Mouse (Mus musculus) lung, postnatal 14 days (tissue): ENCODE measurements around the gene Iba57.
A peak's percentile ranks its signal among the peaks of the same experiment; 100 is the strongest.
"Not testable (repeated sequence)": the region's sequence is repeated elsewhere in the genome, so short reads cannot be mapped to it uniquely, and the experiment has no call there.

Source experiments
- DNase-seq: peaks from one replicate; pipeline ENCODE4 v3.0.0; 2021

The Iba57 gene

DNA sequence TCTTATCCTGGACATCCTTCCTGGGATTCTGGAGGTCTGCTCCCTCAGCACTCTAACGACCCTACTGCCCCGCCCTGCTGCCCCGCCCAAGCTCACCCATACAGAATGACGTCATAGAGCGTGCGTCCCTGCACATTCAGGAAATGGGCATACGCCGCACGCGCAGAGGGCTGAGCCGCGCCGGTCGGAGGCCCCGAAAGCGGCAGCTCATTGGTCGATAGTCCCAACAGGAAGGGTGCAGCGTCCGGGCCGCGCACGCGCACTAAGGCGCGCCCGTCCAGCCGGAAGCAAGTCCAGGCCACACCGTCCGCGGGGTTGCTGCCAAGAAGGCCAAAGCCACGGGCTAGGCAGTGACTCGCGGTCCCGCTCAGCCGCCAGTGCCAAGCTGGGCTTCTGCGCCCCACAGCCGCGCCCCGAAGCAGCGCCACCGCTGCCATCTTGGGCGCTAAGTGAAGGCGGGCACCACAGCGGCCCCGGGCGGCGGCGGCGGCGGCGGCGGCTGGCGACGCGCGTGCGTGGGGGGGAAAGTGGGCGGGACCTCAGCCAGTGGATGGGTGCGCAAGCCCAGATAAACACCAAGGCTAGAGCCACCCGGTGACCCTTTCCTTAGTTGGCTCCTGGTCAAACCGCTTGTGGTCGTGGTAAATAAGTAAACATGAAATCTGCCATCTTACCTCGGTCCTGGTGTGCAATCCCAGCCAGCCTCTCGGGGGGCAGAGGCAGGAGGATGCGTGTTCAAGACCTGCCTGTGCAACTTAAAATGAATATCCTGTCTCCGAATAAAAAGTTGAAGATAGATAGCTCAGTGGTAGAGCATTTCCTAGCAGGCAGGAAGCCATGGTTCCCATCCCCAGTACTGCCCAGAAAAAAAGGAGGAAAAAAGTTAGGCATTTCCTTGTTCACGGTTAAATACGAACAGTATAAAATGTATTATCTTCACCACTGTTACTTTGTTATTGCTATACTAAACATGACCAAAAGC is at the start of gene Iba57:
TSS of gene Iba57 (minus strand) at position 485 of the 982 bp plus-strand sequence.
- DNase-seq = peak; percentile 97

DNA sequence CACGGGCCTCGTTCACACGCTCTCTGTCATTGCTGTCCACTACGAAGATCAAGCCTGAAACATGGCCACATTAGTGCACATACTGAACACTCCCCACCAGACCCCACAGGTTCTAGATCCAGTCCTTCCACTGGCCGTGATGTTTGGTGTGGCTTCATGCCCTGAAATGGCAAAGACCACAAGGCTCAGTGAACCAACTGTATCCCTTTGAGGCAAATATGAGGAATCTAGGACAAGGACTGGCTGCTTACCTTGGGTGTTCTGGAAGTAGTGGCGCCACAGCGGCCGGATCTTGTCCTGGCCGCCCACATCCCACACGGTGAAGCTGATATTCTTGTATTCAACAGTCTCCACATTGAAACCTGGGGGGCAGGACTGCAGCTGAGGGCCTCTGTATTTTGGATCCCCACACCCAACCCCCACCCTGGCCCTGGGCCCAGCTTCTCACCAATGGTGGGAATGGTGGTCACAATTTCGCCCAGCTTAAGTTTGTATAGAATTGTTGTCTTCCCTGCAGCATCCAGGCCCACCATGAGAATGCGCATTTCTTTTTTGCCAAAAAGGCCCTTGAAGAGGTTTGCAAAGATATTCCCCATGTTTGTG is 49.5 kb upstream of the Iba57 start:
- DNase-seq = no peak

DNA sequence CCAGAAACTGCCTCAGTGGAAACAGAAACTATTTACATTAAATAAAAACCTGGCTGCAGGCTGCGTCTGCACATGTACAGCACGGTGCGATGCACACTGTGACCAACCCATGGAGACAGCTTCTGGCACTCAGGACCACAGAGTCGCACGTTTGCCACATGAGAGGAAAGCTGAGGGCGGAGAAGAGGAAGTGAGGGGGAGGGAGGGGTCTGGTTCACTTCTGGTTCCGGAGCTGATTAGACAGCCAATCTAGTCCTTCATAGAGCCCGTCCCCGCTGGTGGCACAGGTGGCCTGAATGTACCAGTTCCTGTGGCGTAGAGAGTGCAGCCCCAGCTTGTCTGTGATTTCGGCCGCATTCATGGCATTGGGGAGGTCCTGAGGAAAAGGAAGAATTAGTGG is 48.8 kb upstream of the Iba57 start:
- not testable (repeated sequence) for DNase-seq

DNA sequence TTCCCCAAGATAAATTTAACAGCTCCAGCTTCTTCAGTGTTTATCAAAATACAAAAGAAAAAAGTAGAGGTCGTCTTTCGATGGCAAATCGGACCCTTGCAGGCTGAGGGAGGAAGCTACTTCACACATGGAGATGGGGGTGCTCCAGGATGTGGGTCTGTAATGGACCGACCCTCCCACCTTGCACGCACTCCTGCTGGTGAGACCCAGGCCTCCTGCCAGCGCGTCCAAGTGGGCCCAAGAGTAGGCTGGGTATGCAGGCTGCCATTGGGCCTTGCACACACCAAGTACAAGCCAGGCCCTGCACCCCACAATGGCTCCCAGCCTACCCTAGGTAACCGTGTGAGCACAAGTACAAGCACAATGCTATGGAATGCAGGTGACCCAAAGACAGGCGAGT is 48.0 kb upstream of the Iba57 start:
- not testable (repeated sequence) for DNase-seq

DNA sequence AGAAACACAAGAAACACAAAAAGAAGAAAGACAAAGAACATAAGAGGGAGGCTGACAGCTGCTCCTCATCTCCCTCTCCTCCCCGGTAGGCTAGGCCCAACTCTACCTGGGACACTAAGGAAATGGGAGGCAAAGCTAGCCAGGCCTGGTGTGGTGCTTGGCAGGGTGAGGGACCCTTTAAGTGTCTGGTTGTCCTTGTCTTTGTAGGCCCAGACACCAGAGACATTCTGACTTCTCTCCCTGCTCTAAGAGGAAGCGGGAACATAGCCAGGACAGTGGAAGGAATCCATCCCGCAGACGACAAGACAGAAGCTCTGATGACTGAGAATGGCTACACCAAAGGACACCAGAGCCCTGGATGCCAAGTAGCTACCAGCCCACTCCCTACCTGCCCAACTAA is 46.5 kb upstream of the Iba57 start:
- DNase-seq = no peak

DNA sequence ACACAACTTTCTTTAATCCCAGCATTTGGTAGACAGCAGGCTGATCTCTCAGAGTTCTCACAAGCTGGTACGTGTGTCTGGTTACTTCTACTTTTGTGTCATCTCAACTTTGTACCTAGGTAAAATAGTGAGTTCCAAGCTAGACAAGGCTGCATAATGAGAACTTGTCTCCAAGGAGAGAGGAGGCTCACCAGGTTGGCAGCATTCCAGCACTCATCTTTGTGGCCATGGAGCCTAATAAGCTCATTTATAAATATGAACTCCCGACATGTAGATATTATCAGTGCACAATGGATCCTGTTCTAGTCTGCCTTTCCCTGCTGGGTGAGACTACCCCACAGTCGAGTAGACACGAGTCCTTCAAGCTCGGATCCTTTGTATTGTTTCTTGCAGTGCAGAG is 46.0 kb upstream of the Iba57 start:
- DNase-seq = no peak

DNA sequence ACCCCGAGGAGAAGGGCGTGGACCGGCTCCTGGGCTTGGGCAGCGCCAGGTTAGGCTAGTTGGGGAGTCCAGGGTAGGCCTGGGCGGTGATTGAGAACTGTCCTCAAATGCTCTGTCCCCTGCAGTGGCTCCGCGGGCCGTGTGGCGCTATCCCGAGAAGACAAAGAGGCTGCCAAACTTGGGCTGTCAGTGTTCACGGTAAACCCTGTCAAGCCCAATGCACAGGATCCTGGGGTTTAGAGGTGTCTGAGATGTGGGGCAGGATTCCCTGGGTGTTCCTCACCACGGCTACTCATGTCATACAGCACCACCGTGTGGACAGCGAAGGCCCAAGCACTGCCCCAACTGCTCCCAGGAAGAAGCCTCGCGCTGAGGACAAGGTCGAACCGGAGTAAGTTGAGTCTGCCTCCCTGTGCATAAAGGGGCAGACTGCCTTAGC is 45.5 kb upstream of the Iba57 start:
- DNase-seq = peak; percentile 71

DNA sequence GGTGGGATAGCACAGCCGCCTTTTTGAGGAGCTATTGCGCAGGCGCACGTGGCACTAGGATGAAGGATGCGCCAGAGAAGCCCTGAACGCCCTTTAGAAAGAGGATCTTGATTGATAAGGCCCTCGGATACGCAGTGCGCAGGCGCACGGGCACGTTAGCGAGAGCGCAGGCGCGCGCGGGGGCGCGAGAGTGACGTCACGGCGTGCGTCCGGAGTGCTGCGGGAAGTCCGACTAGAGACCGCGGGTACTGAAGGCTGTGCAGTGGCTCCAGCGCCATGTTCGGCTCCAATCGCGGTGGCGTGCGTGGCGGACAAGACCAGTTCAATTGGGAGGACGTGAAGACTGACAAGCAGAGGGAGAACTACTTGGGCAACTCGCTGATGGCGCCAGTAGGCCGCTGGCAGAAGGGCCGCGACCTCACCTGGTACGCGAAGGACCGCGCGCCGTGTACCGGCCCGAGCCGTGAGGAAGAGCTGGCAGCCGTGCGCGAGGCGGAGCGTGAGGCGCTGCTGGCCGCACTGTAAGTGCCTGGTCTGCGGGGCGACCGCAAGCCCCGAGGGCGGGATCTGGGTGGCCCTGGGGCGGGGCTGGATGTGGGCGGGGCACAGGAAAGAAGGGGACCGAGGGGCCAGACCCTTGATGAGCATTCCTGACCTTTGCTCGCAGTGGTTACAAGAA is 44.8 kb upstream of the Iba57 start, which contains the start of gene 2310033P09Rik:
TSS of gene 2310033P09Rik (plus strand) at position 169 of the 679 bp plus-strand sequence.
- DNase-seq = peak; percentile 93

DNA sequence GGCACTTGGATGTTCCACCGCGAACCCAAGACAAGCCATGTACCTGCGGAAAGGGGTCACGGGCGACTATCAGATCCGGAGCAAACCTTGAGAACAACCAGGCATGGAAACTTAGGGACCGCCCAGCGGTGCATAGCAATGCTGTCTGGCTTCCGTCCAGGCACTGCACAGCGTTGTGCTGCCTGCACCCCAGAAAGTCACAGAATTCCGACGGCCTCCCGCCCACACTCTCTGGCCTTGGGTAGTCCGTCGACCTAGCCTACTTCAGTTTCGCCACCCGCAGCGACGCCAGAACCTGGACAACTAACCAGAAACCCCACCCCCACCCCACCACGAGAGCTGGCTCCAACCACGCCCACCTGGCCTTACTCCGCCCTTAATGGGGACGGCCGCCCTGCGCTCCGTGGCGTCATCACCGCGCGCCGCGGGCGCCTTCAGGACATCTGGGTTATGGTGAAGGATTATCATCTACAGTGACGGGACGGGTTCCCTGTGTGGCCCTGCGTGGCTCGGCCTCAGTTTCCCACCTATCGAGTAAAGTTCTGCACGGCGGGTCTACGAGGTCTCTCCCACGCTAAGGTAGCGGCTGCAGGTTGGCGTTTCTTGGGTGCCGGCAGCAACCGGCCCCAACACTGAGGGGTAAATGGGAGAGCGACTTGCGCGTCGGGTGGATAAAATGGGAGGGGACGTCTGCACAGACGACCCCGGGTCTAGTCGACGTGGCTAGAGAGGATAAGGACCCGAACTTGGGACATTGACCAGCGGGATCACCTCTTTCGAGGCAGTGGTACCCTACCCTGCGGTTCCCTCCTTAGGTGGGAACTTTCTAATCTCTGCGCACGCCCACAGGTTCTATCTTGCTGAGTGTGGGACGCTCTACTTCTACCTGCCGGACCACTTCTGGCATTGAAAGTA is 38.8 kb upstream of the Iba57 start, which contains the start of gene Mrpl55:
TSS of gene Mrpl55 (plus strand) at position 406 of the 915 bp plus-strand sequence.
- DNase-seq = peak; percentile 96

DNA sequence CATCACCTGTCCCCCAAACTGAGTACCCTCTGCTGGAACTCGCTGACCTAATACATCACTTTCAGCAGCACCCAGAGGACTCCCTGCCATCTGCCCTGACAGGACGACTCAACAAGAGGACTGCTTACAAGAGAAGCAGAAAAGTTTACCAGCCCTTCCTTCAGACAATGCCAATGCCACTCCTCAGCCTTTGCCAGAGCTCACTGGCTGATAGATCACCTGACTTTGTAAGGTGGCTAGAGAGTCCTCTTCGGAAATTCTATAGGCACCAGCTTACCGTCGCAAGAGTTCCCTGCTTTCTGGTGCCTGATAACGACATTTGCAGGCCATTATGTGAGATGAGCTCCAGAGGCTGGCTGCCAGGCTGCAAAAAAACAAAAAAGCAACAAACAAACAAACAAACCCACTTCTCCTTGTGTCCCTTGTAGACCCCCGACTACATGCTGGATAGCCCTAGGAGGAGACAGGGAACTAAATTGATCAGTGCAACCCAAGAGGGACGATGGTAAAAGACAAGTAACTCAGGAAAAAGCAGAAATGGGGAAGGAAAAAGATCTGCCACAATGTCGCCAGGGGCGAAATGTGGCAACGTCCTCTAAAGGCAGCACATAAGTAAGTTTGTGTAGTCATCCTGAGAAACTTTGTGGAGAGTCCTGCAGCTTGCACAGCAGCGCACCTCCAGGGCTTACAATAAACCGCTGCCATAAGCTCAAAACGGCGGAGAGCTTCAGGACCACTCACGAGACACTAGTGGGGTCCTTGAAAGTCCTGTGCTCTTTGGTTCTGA is 37.9 kb upstream of the Iba57 start:
- DNase-seq = no peak

DNA sequence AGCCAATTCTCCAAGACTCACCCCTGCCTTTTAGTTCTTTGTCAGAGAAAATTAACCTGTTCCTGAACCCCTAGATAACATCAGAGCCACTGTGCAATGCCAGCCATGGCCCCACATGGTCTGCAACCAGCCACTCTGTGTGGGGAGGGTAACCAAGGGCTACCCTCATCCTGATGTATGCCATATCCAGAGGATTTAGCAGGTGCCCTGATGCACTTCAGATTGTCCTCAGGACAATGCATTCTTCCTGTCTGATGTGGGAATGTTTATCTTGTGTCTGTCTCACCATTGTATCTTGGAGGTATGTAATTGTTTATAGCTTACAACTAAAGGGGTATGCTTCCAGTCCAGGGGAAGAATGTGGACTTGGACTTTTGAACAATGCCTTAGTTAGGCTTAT is 32.7 kb upstream of the Iba57 start:
- no peak for DNase-seq

DNA sequence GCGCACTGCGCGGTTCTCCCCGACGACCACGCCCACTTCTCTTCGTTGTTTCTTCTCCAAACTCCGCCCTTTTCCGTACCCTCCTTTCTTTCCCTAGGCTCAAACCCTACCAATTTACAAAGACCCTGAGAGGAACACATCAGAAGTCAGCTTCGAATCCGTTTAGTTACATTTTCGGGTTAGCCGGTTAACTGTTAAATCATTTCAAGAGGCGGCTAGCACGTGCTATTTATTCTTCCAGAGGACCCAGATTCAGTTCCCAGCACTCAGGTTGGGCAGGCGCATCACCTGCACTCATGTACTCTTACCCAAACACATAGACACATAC is 28.5 kb upstream of the Iba57 start, which contains the start of gene Guk1:
TSS of gene Guk1 (minus strand) at position 154 of the 328 bp plus-strand sequence.
- no peak for DNase-seq

DNA sequence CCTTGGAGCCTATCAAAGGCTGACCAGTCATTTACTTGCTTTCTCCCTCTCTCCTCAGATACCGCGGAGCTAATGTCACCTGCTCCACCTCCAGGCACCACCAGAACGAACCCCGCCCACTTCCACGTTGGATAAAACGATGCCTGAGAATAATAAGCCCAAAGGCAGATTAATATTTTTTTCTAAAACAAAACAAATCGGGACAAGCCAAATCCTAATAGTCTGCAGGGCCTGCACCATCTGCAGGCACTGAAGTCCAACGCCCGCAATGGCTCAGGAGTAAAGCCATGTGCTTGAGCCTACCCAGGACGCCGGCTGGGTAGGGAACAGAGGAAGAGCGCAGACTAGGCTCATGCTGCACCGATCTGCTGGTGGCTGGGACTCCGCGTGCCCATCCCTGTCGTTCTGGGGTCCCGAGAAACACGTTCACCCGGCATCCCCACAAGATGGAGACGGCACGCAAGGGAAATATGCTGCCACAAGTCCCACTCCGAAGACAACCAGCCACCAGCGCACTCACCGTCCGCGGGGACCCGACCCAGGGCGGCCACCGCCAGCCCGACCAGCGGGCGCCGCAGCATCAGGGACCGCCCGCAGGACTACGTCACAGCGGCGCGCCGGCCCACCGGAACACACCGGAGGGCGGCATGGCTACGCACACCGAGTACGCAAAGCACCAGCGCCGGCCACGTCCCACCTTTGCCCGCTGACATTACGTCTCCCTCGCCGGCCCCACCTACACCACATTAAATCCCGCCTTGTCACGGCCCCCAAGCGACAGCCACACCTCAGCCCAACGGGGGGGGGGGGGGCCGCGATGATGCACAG is 27.9 kb upstream of the Iba57 start:
- peak; percentile 92 for DNase-seq

DNA sequence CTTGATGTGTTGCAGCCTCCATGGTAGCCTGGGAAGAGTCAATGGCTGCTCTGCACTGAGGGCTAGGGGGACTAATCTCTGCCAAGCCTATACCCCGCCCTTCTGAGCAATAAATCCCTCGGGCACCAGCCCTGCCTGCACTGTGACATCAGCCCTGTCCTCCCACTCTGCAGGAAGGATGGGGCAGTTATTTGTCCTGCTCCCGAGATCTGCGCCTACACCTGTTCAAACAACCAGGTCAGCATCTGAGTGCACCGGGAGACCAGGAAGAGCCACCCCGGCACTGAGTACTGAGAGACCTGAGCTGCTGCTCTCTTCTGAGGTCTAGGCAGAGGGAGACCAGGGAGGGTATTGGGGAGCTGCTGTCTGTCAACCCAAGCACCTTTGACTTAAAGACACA is 24.2 kb upstream of the Iba57 start:
- no peak for DNase-seq

DNA sequence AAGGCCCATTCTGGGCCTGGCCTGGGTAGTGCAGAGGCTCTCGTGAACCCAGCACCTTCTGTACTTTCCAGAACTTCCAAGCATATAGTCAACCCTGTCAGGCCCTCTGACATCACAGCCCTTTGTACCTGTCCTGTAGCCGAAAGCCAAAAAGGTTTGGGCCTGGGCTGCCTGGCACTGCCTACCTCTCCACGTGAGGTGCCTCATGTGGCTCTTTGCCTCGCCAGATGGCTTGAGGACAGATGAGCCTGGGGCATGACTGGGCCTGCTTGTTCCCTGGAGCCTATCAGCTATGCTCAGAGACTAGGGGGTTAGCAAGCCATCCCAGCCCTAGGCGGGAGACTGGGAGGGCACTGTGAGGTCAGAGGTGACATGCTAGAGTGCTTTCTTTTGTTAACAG is 22.0 kb upstream of the Iba57 start:
- no peak for DNase-seq

DNA sequence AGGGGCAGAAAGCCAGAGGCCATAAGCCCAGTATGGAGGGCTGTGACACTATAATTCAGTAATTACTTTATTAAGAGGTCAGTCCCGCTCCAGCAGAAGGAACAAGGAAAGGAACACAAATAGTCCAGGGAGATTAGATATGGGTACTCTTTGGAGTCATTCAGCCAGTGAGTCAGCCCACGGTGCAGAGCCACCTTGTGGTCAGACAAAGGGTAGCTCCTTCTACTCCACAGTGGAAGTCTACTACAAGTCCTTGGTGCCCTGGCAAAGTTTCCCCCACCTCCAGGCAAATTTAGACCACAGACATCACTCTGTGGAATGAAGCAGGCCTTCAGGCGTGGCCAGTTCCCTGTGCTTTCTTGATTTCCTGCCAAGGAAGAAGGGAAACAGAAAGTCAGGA is 20.3 kb upstream of the Iba57 start:
- peak; percentile 70 for DNase-seq

DNA sequence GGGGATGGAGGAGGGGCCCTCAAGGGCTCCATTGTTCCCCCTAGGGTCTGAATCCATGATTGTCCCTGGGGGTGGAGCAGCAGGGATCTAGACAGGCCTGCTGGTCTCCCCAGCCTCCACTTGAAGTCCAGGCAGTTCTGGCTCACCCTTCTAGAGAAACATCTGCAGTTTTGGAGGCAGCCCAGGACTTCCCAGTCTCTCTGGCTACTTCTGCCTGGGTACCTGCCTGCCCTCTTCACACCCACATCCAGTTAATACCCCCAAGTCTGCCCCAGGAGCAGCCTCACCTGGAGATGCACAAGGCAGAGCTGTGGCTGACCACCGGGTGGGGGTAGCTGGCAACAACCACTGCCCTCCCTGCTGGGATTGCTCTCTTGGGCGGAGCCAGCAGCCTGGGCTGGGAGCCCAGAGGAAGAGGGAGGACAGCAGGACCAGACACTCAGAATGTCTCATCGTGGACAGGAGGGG is 19.4 kb upstream of the Iba57 start, which contains the start of gene Gjc2:
TSS of gene Gjc2 (minus strand) at position 350 of the 468 bp plus-strand sequence.
- DNase-seq = peak; percentile 53

DNA sequence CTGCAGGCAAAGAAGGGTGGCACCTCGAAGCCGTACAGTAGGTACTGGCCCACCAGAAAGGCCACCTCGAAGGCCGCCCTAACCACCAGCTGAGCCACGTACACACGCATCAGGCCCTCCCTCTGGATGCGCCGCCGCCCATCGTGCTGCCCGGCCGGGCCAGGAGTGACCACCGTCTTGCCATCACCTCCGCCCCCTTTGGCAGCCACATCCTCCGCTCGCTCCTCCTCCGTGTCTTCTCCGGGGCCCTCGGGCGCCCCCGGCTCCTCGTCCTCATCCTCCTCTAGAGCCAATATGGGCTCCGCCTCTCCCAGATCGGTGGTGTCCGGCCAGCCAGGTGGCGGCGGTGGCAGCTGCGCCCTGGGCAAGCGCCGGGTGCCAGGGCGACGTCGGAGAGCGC is 13.4 kb upstream of the Iba57 start:
- DNase-seq = no peak

DNA sequence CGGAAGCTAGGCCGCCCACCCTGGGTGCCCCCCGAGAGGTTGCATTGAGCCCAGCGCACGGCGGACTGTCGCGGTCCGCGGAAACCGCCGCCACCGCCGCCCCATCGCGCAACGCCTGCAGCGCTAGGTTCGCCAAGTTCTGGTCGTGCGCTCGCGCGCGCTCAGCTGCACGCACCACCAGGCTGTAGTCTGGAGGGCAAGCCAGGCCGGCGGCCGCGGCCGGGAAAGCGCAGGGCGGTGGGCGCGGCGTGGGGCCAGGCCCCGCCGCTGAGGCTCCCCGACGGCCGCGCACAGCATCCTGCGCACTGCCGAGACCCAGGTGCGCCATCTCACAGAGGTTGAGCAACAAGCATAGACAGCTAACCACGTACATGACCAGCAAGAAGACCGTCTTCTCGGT is 12.9 kb upstream of the Iba57 start:
- DNase-seq = no peak

DNA sequence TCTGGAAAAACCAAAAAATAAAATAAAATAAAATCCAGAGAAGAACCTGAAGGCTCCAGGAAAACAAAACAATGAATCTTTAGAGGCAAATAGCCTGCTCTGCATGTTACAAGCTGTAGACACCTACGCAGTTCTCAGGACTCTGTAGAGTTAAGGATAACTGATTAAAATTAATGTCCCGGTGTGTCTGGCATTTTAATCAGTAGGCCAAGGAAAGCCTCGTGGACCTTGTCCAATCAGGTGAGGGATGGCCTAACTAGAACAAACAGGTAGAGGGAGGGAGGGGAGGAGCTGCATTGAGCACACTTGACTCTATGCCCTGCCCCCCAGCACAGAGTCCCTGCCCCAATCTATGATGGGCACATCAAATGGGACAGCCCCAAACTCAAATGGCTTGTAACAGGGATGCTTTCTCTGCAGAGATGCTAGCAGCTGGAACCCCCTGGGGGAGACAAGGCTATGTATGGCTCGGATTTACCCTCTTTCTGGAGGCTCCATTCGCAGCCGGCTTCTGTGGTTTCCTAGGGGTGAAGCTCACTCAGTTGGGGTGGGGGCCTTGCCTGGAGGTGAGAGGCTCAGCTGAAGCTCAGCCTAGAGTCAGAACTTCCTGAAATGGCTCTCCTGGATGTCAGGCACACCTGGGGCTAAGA is 10.8 kb upstream of the Iba57 start:
- no peak for DNase-seq
